Mouse (Mus musculus): Measurements from ENCODE around the gene S1pr3. TPM values are rescaled to one million over a fixed set of nuclear protein-coding genes. Genes with fewer than 3 reads are reported as not detected.

S1pr3 gene
- total RNA-seq (2017), result 2.8 and 2.9 TPM in 2 replicates

- ATAC-seq (replicated peaks in 1 of 2; ENCODE audit: insufficient read depth in 1 of 2, low FRiP score in 2 of 2, low TSS enrichment in 1 of 2, low read depth in 1 of 2, poor library complexity in 2 of 2, severe bottlenecking in 2 of 2), result peak; percentile 56 to 72
These were observed at the start of gene S1pr3 for GRCm38 (mm10) chr13:51408519-51409001. Gene S1pr3, plus strand, starts transcription at chr13:51408639.

- ATAC-seq (replicated peaks in 1 of 2; ENCODE audit: insufficient read depth in 1 of 2, low FRiP score in 2 of 2, low TSS enrichment in 1 of 2, low read depth in 1 of 2, poor library complexity in 2 of 2, severe bottlenecking in 2 of 2), result no peak
These were observed 47.9 kb upstream of the S1pr3 start for GRCm38 (mm10) chr13:51360441-51360962.

GRCm38 (mm10) chr13:51363390-51363789 is 45.0 kb upstream of the S1pr3 start:
- no peak for ATAC-seq (replicated peaks in 1 of 2; ENCODE audit: insufficient read depth in 1 of 2, low FRiP score in 2 of 2, low TSS enrichment in 1 of 2, low read depth in 1 of 2, poor library complexity in 2 of 2, severe bottlenecking in 2 of 2)

GRCm38 (mm10) chr13:51363985-51364384 is 44.5 kb upstream of the S1pr3 start:
- no peak for ATAC-seq (replicated peaks in 1 of 2; ENCODE audit: insufficient read depth in 1 of 2, low FRiP score in 2 of 2, low TSS enrichment in 1 of 2, low read depth in 1 of 2, poor library complexity in 2 of 2, severe bottlenecking in 2 of 2)

- ATAC-seq (replicated peaks in 1 of 2; ENCODE audit: insufficient read depth in 1 of 2, low FRiP score in 2 of 2, low TSS enrichment in 1 of 2, low read depth in 1 of 2, poor library complexity in 2 of 2, severe bottlenecking in 2 of 2), result no peak
These were observed 43.2 kb upstream of the S1pr3 start for GRCm38 (mm10) chr13:51365191-51365590.

GRCm38 (mm10) chr13:51368346-51368745 is 40.1 kb upstream of the S1pr3 start:
- no peak for ATAC-seq (replicated peaks in 1 of 2; ENCODE audit: insufficient read depth in 1 of 2, low FRiP score in 2 of 2, low TSS enrichment in 1 of 2, low read depth in 1 of 2, poor library complexity in 2 of 2, severe bottlenecking in 2 of 2)

- no peak for ATAC-seq (replicated peaks in 1 of 2; ENCODE audit: insufficient read depth in 1 of 2, low FRiP score in 2 of 2, low TSS enrichment in 1 of 2, low read depth in 1 of 2, poor library complexity in 2 of 2, severe bottlenecking in 2 of 2)
These were observed 39.1 kb upstream of the S1pr3 start for GRCm38 (mm10) chr13:51369354-51369753.

GRCm38 (mm10) chr13:51373086-51373485 is 35.4 kb upstream of the S1pr3 start:
- no peak for ATAC-seq (replicated peaks in 1 of 2; ENCODE audit: insufficient read depth in 1 of 2, low FRiP score in 2 of 2, low TSS enrichment in 1 of 2, low read depth in 1 of 2, poor library complexity in 2 of 2, severe bottlenecking in 2 of 2)

- ATAC-seq (replicated peaks in 1 of 2; ENCODE audit: insufficient read depth in 1 of 2, low FRiP score in 2 of 2, low TSS enrichment in 1 of 2, low read depth in 1 of 2, poor library complexity in 2 of 2, severe bottlenecking in 2 of 2), result no peak
These were observed 34.2 kb upstream of the S1pr3 start for GRCm38 (mm10) chr13:51374026-51374807.

- no peak for ATAC-seq (replicated peaks in 1 of 2; ENCODE audit: insufficient read depth in 1 of 2, low FRiP score in 2 of 2, low TSS enrichment in 1 of 2, low read depth in 1 of 2, poor library complexity in 2 of 2, severe bottlenecking in 2 of 2)
These were observed 30.3 kb upstream of the S1pr3 start for GRCm38 (mm10) chr13:51378126-51378525.

GRCm38 (mm10) chr13:51379596-51379995 is 28.8 kb upstream of the S1pr3 start:
- ATAC-seq (replicated peaks in 1 of 2; ENCODE audit: insufficient read depth in 1 of 2, low FRiP score in 2 of 2, low TSS enrichment in 1 of 2, low read depth in 1 of 2, poor library complexity in 2 of 2, severe bottlenecking in 2 of 2), result no peak

GRCm38 (mm10) chr13:51381498-51381897 is 26.9 kb upstream of the S1pr3 start:
- ATAC-seq (replicated peaks in 1 of 2; ENCODE audit: insufficient read depth in 1 of 2, low FRiP score in 2 of 2, low TSS enrichment in 1 of 2, low read depth in 1 of 2, poor library complexity in 2 of 2, severe bottlenecking in 2 of 2), result no peak; a peak in 1 of 4 replicates

GRCm38 (mm10) chr13:51384899-51385298 is 23.5 kb upstream of the S1pr3 start:
- ATAC-seq (replicated peaks in 1 of 2; ENCODE audit: insufficient read depth in 1 of 2, low FRiP score in 2 of 2, low TSS enrichment in 1 of 2, low read depth in 1 of 2, poor library complexity in 2 of 2, severe bottlenecking in 2 of 2), result no peak

- no peak for ATAC-seq (replicated peaks in 1 of 2; ENCODE audit: insufficient read depth in 1 of 2, low FRiP score in 2 of 2, low TSS enrichment in 1 of 2, low read depth in 1 of 2, poor library complexity in 2 of 2, severe bottlenecking in 2 of 2)
These were observed 20.5 kb upstream of the S1pr3 start for GRCm38 (mm10) chr13:51387908-51388307.

- no peak for ATAC-seq (replicated peaks in 1 of 2; ENCODE audit: insufficient read depth in 1 of 2, low FRiP score in 2 of 2, low TSS enrichment in 1 of 2, low read depth in 1 of 2, poor library complexity in 2 of 2, severe bottlenecking in 2 of 2)
These were observed 18.0 kb upstream of the S1pr3 start for GRCm38 (mm10) chr13:51390398-51390797.

- ATAC-seq (replicated peaks in 1 of 2; ENCODE audit: insufficient read depth in 1 of 2, low FRiP score in 2 of 2, low TSS enrichment in 1 of 2, low read depth in 1 of 2, poor library complexity in 2 of 2, severe bottlenecking in 2 of 2), result no peak
These were observed 17.0 kb upstream of the S1pr3 start for GRCm38 (mm10) chr13:51391359-51391916.

GRCm38 (mm10) chr13:51392256-51392655 is 16.2 kb upstream of the S1pr3 start:
- no peak for ATAC-seq (replicated peaks in 1 of 2; ENCODE audit: insufficient read depth in 1 of 2, low FRiP score in 2 of 2, low TSS enrichment in 1 of 2, low read depth in 1 of 2, poor library complexity in 2 of 2, severe bottlenecking in 2 of 2)

- no peak for ATAC-seq (replicated peaks in 1 of 2; ENCODE audit: insufficient read depth in 1 of 2, low FRiP score in 2 of 2, low TSS enrichment in 1 of 2, low read depth in 1 of 2, poor library complexity in 2 of 2, severe bottlenecking in 2 of 2)
These were observed 10.6 kb upstream of the S1pr3 start for GRCm38 (mm10) chr13:51397861-51398260.

All from hematopoietic stem cell, adult 5-6 weeks (primary cell).